Mouse (Mus musculus): ENCODE results near the gene Hist2h2be. TPM values are rescaled to one million over a fixed set of nuclear protein-coding genes. Genes with fewer than 3 reads are reported as not detected.
A peak's percentile ranks its signal among the peaks of the same experiment; 100 is the strongest.

The Hist2h2be gene
- polyA plus RNA-seq, 1 experiment from 2014 or later = 7.4 TPM

GRCm38 (mm10) chr3:96261623-96262022 lies 40.7 kb downstream of the Hist2h2be start:
- ATAC-seq (ENCODE audit: low FRiP score) = no peak
- Histone ChIP-seq H3K36me3 (ENCODE audit: control insufficient read depth, insufficient read depth, low read length) (no peaks in the 10 kb centered on the region), H3K9me3 (ENCODE audit: control insufficient read depth, low read length) (no peaks in the 10 kb centered on the region), H3K9ac (ENCODE audit: low read depth, low read length) (peak overlapping the region; percentile 85), H3K27me3 (ENCODE audit: control insufficient read depth, insufficient read depth, low read length) (no peaks in the 10 kb centered on the region), H3K4me2 (replicated peaks; ENCODE audit: low read depth, low read length) (peak overlapping the region; percentile 64), H3K4me1 (replicated peaks; ENCODE audit: control insufficient read depth, insufficient read depth, low read length) (peaks cover 3% of the 10 kb centered on the region; the same call in 1 of the 2 replicates), H3K4me3 (ENCODE audit: low read depth, low read length) (peak overlapping the region; percentile 57; the same call in 1 of the 2 replicates), H3K27ac (ENCODE audit: low read depth, low read length) (peak overlapping the region; percentile 97)
- DNase-seq (ENCODE audit: low spot score) = no peak
- 63% methylated on average over 3 of the region's 3 CpGs for WGBS

- ATAC-seq (ENCODE audit: low FRiP score) = peak; percentile 83
- WGBS = 1% methylated on average over 19 of the region's 19 CpGs
- H3K36me3 ChIP-seq (ENCODE audit: control insufficient read depth, insufficient read depth, low read length) = no peaks in the 10 kb centered on the region
- DNase-seq (ENCODE audit: low spot score) = peak; percentile 79
- peak overlapping the region; percentile 57 for H3K4me3 ChIP-seq (ENCODE audit: low read depth, low read length)
- H3K9me3 ChIP-seq (ENCODE audit: control insufficient read depth, low read length) = no peaks in the 10 kb centered on the region
- peak overlapping the region; percentile 85 for H3K9ac ChIP-seq (ENCODE audit: low read depth, low read length)
- peak overlapping the region; percentile 97 for H3K27ac ChIP-seq (ENCODE audit: low read depth, low read length)
- H3K27me3 ChIP-seq (ENCODE audit: control insufficient read depth, insufficient read depth, low read length) = no peaks in the 10 kb centered on the region
- peaks cover 3% of the 10 kb centered on the region; the same call in 1 of the 2 replicates for H3K4me1 ChIP-seq (replicated peaks; ENCODE audit: control insufficient read depth, insufficient read depth, low read length)
- H3K4me2 ChIP-seq (replicated peaks; ENCODE audit: low read depth, low read length) = peak overlapping the region; percentile 64
These were observed 41.4 kb downstream of the Hist2h2be start for GRCm38 (mm10) chr3:96262216-96262875.

GRCm38 (mm10) chr3:96262979-96263550 lies 42.1 kb downstream of the Hist2h2be start, which contains the start of gene Hist2h4:
TSS of gene Hist2h4 (minus strand) at chr3:96263311.
- H3K27me3 ChIP-seq (ENCODE audit: control insufficient read depth, insufficient read depth, low read length) = no peaks in the 10 kb centered on the region
- peak within 1 kb of the TSS; percentile 97 for H3K27ac ChIP-seq (ENCODE audit: low read depth, low read length)
- H3K4me3 ChIP-seq (ENCODE audit: low read depth, low read length) = peak within 1 kb of the TSS; percentile 57
- H3K9ac ChIP-seq (ENCODE audit: low read depth, low read length) = peak within 1 kb of the TSS; percentile 85
- H3K9me3 ChIP-seq (ENCODE audit: control insufficient read depth, low read length) = no peaks in the 10 kb centered on the region
- WGBS = 0% methylated on average over 39 of the region's 40 CpGs
- peak within 1 kb of the TSS; percentile 64 for H3K4me2 ChIP-seq (replicated peaks; ENCODE audit: low read depth, low read length)
- peaks cover 4% of the 10 kb centered on the region; the same call in 1 of the 2 replicates for H3K4me1 ChIP-seq (replicated peaks; ENCODE audit: control insufficient read depth, insufficient read depth, low read length)
- ATAC-seq (ENCODE audit: low FRiP score) = peak; percentile 89
- DNase-seq (ENCODE audit: low spot score) = peak; percentile 94
- no peaks in the 10 kb centered on the region for H3K36me3 ChIP-seq (ENCODE audit: control insufficient read depth, insufficient read depth, low read length)

- 7% methylated on average over 27 of the region's 27 CpGs for WGBS
- H3K9ac ChIP-seq (ENCODE audit: low read depth, low read length) = peak overlapping the region; percentile 85
- peak overlapping the region; percentile 64 for H3K4me2 ChIP-seq (replicated peaks; ENCODE audit: low read depth, low read length)
- no peaks in the 10 kb centered on the region for H3K36me3 ChIP-seq (ENCODE audit: control insufficient read depth, insufficient read depth, low read length)
- ATAC-seq (ENCODE audit: low FRiP score) (peak; percentile 28; the same call in 1 of the 2 replicates), DNase-seq (ENCODE audit: low spot score) (peak; percentile 67)
- H3K27me3 ChIP-seq (ENCODE audit: control insufficient read depth, insufficient read depth, low read length) = no peaks in the 10 kb centered on the region
- H3K4me3 ChIP-seq (ENCODE audit: low read depth, low read length) = peak overlapping the region; percentile 57
- H3K4me1 ChIP-seq (replicated peaks; ENCODE audit: control insufficient read depth, insufficient read depth, low read length) = peaks cover 5% of the 10 kb centered on the region; the same call in 1 of the 2 replicates
- H3K27ac ChIP-seq (ENCODE audit: low read depth, low read length) = peak overlapping the region; percentile 97
- H3K9me3 ChIP-seq (ENCODE audit: control insufficient read depth, low read length) = no peaks in the 10 kb centered on the region
These were observed 42.9 kb downstream of the Hist2h2be start for GRCm38 (mm10) chr3:96263558-96264403.

GRCm38 (mm10) chr3:96264404-96264949 lies 43.6 kb downstream of the Hist2h2be start:
- no peaks in the 10 kb centered on the region for H3K9me3 ChIP-seq (ENCODE audit: control insufficient read depth, low read length)
- peaks cover 5% of the 10 kb centered on the region; the same call in 1 of the 2 replicates for H3K4me1 ChIP-seq (replicated peaks; ENCODE audit: control insufficient read depth, insufficient read depth, low read length)
- ATAC-seq (ENCODE audit: low FRiP score) (no peak), DNase-seq (ENCODE audit: low spot score) (no peak)
- peak overlapping the region; percentile 97 for H3K27ac ChIP-seq (ENCODE audit: low read depth, low read length)
- H3K36me3 ChIP-seq (ENCODE audit: control insufficient read depth, insufficient read depth, low read length) = no peaks in the 10 kb centered on the region
- H3K9ac ChIP-seq (ENCODE audit: low read depth, low read length) = peak overlapping the region; percentile 8; the same call in 1 of the 2 replicates
- peak overlapping the region; percentile 64; the same call in 1 of the 2 replicates for H3K4me2 ChIP-seq (replicated peaks; ENCODE audit: low read depth, low read length)
- H3K27me3 ChIP-seq (ENCODE audit: control insufficient read depth, insufficient read depth, low read length) = no peaks in the 10 kb centered on the region
- WGBS = 69% methylated on average over 7 of the region's 7 CpGs
- no peak overlapping the region for H3K4me3 ChIP-seq (ENCODE audit: low read depth, low read length)

GRCm38 (mm10) chr3:96266132-96266710 lies 45.3 kb downstream of the Hist2h2be start:
- Histone ChIP-seq H3K4me3 (ENCODE audit: low read depth, low read length) (no peak overlapping the region), H3K36me3 (ENCODE audit: control insufficient read depth, insufficient read depth, low read length) (no peaks in the 10 kb centered on the region), H3K27ac (ENCODE audit: low read depth, low read length) (no peak overlapping the region), H3K9me3 (ENCODE audit: control insufficient read depth, low read length) (no peaks in the 10 kb centered on the region), H3K27me3 (ENCODE audit: control insufficient read depth, insufficient read depth, low read length) (no peaks in the 10 kb centered on the region), H3K4me2 (replicated peaks; ENCODE audit: low read depth, low read length) (no peak overlapping the region), H3K9ac (ENCODE audit: low read depth, low read length) (no peak overlapping the region), H3K4me1 (replicated peaks; ENCODE audit: control insufficient read depth, insufficient read depth, low read length) (peaks cover 5% of the 10 kb centered on the region; the same call in 1 of the 2 replicates)
- 91% methylated on average over 8 of the region's 8 CpGs for WGBS
- ATAC-seq (ENCODE audit: low FRiP score) (no peak), DNase-seq (ENCODE audit: low spot score) (no peak)

GRCm38 (mm10) chr3:96267541-96267940 lies 46.6 kb downstream of the Hist2h2be start:
- no peaks in the 10 kb centered on the region for H3K27me3 ChIP-seq (ENCODE audit: control insufficient read depth, insufficient read depth, low read length)
- ATAC-seq (ENCODE audit: low FRiP score) = no peak
- no peak overlapping the region for H3K4me3 ChIP-seq (ENCODE audit: low read depth, low read length)

More at GRCm38 (mm10) chr3:96267541-96267940, 46.6 kb downstream of the Hist2h2be start:
- Histone ChIP-seq H3K4me2 (replicated peaks; ENCODE audit: low read depth, low read length) (no peak overlapping the region), H3K9me3 (ENCODE audit: control insufficient read depth, low read length) (no peaks in the 10 kb centered on the region), H3K27ac (ENCODE audit: low read depth, low read length) (peak overlapping the region; percentile 85), H3K4me1 (replicated peaks; ENCODE audit: control insufficient read depth, insufficient read depth, low read length) (0 out of 2 replicates have a peak, but pooled peaks cover 2% of the 10 kb centered on the region), H3K9ac (ENCODE audit: low read depth, low read length) (no peak overlapping the region), H3K36me3 (ENCODE audit: control insufficient read depth, insufficient read depth, low read length) (no peaks in the 10 kb centered on the region)
- WGBS = 83% methylated on average over 4 of the region's 4 CpGs
- no peak for DNase-seq (ENCODE audit: low spot score)
